Mouse (Mus musculus) spleen, postnatal 10 days (tissue): Measurements from ENCODE around the gene Pigo.

Experiments used
- DNase-seq, 2 experiments: peaks; one replicate each; pipeline ENCODE4 v3.0.0; 2021 to 2022; ENCODE audit warnings: low spot score in 2 of 2

Gene Pigo

DNA sequence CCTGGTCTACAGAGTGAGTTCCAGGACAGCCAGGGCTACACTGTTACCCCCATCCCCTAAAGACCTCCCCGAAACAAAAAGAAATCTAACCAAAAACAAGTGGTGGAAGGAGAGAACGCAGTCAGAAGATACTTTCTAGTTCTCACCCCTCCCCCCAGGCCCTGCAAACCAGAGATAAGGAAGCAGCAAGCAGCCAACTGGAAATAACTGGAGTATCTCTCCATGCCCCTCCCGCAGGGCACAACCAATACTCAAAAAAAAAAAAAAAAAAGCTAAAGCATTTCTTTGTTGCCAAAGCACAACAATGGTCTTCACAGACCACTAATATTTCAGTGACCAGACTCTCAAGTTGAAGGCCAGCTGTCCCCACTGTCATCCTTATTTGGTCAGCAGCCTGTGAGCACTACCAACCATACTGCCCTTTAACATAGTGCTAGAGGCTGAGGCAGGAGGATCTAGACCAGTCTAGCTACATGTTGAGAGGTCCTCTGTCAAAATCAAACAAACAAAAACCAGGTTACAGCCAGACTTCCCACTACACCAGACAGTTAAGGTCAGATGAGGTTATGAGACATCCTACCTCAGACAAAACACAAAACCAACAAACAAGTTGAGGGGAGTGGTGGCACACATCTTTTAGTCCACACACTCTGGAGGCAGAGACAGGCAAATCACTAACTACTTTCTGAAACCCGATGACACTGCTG lies 12.4 kb upstream of the Pigo start:
- DNase-seq: peak; percentile 71 to 93

- DNase-seq: no peak
These were observed 10.7 kb upstream of the Pigo start for GRCm38 (mm10) chr4:43036356-43036755.

DNA sequence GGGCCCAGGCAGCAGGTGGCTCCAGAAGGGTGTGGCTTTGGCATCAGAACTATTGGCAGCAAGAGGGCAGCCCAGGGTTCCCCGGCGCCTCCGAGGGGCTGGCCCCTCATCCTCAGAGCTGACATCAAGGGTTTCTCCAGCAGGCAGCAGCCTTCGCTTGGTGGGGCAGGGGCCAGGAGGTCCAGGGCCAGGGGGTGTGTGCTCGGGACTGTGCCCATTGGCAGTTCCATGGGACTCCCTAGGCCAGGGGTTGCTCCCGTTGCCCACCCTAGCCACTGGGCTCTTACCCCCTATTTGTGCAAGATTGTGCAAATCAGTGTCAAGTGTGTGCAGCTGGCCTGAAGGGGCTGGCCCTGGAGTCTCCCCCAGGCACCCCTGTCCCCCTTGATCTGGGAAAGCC lies 10.2 kb upstream of the Pigo start:
- no peak for DNase-seq

- DNase-seq: no peak
These were observed 7.9 kb upstream of the Pigo start for GRCm38 (mm10) chr4:43033481-43033880.

- DNase-seq: no peak
These were observed 6.9 kb upstream of the Pigo start for GRCm38 (mm10) chr4:43032501-43032900.

GRCm38 (mm10) chr4:43031237-43031995 lies 5.8 kb upstream of the Pigo start, which contains the start of gene Stoml2:
Gene Stoml2 (minus strand): TSS chr4:43031710.
- DNase-seq: peak; percentile 86 to 95

DNA sequence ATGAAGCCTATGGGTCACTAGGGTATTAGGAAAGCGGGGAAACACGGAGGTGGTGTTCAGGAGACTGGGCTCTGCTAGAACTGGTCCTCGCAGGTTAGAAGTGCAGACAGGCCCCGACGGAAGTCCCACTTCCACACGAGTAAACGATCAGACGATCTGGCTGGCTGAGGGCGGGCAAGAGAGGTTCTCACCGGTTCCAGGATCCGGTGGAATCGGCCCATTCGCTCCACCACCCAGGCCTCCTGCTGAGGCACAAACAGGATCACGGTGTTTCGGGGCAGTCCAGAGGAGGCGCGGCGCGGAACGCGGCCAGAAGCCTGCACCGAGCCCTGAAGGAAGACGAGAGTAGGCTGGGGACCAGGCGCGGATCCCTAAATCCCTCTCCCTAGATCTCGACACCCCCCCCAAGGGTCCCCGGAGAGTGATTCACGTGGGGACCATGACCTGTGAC lies 5.2 kb upstream of the Pigo start:
- peak in 1 of 2 experiments; percentile 63 for DNase-seq

- no peak for DNase-seq
These were observed 4.7 kb upstream of the Pigo start for GRCm38 (mm10) chr4:43030352-43030751.

DNA sequence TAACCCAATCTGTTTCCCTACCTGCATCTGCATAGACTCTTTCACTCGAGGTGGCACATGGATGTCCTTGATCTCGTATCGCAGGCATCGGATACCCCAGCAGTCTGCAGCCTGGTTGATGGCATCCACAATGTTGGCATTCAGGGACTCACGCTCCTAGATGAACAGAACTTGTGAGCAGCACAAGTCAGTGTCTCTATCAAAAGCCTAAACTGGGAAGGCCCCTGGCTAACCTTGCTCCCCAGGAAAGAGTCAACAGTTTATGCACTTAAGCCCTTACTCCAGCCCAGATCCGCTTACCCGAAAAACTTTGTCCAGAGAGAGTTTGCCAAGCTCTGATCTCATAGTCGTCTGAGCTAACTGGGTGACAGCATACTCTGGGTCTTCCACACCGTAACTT lies 4.1 kb upstream of the Pigo start:
- DNase-seq: no peak

DNA sequence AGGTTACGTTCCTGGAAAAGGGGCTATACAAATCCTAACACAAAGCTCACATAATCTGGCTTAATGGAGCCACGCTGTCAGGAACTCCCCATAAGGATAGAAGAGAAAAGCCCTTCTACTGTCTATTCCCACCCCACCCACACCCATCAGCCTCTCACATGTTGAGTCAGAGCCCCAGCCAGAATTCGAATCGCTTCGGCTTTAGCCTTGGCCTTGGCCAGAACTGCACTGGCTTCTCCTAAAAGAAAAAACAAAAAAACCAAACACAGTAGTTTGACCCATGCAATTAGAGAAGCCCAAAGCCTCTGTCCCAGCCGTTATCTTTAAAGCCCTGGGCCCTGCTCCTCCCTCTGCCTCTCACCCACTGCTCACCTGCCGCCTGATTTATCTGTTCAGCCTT lies 3.5 kb upstream of the Pigo start:
- no peak for DNase-seq

GRCm38 (mm10) chr4:43024673-43025072 lies 946 bp downstream of the Pigo start:
- no peak for DNase-seq

GRCm38 (mm10) chr4:43021341-43021740 lies 4.3 kb downstream of the Pigo start:
- DNase-seq: no peak

DNA sequence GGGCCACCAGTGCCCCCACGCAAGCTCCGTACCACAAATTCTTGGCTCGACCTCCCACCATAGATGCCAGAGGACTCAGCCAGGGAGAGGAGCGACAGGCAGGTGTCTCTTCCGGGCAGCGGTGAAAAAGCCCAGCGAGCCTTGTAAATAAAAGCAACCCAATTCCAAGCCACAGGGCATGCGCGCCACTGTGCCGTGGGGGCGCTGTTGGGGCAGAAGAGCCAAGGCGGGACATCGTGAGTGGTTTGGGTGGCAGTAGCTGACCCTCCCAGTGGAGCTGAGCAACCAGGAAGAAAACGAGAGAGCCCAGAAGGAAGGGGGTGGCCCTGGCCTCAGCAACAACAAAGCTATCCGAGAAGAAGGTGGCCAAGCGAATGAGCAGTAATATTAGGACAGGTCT lies 4.7 kb downstream of the Pigo start:
- DNase-seq: no peak

DNA sequence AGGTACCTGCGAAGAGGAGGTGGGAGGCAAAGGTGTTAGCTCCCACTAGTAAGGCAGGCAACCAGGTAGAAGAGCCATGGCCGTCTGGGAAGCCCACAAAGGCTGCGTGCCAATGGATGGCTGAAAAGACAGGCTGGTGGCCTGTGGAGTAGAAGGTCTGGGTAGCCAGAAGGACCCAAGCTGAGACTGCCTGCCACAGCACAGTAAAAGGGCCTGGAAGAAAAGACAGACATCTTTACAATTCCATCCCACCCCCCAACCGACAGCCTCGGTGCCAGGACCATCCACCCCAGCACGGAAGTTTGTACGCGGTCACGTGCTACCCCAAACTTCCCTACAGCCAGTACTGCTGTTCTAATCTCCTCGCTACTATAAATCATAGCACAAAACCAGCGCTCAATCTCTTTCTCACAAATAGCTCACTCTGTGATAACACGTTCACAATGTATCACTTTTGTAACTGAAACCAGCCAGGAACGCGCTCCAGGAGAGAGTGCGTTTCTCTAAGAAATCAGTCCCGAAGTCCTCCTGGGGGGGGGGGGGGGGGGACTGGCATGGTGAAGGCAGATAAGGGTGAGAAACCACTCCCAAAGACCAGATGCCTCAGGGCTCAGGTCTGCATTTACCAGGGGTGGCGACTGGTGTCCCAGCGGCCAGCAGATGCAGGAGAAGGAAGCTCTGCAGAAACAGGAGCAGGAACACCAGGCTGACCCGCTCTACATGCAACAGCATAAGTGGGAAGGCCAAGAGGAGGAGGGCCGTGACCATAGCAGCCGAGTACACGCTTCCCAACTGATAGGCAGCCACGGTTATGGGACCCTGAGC lies 5.8 kb downstream of the Pigo start:
- DNase-seq: no peak

- no peak for DNase-seq
These were observed 6.4 kb downstream of the Pigo start for GRCm38 (mm10) chr4:43019176-43019575.

GRCm38 (mm10) chr4:43018156-43018555 lies 7.5 kb downstream of the Pigo start:
- DNase-seq: no peak

- no peak for DNase-seq
These were observed 13.5 kb downstream of the Pigo start for GRCm38 (mm10) chr4:43012091-43012490.

GRCm38 (mm10) chr4:43010161-43011038 lies 15.2 kb downstream of the Pigo start, which contains the start of gene Fancg:
Gene Fancg (minus strand): TSS chr4:43010506.
- DNase-seq: peak; percentile 80 to 87

DNA sequence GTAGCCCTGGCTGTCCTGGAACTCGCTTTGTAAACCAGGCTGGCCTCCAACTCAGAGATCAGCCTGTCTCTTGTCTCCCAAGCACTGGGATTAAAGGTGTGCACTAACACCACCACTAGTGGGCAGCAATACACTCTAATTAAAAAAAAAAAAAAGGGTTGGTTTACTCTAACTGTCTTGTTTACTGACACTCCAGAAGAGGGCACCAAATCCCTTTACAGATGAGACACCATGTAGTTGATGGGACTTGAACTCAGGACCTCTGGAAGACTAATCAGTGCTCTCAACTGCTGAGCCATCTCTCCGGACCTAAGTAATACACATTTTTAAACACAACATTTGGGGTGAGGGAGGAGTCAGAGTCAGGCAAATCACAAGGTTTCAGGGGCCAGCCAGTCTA lies 19.9 kb downstream of the Pigo start:
- peak in 1 of 2 experiments; percentile 52 for DNase-seq

GRCm38 (mm10) chr4:43004951-43005350 lies 20.7 kb downstream of the Pigo start:
- no peak for DNase-seq

DNA sequence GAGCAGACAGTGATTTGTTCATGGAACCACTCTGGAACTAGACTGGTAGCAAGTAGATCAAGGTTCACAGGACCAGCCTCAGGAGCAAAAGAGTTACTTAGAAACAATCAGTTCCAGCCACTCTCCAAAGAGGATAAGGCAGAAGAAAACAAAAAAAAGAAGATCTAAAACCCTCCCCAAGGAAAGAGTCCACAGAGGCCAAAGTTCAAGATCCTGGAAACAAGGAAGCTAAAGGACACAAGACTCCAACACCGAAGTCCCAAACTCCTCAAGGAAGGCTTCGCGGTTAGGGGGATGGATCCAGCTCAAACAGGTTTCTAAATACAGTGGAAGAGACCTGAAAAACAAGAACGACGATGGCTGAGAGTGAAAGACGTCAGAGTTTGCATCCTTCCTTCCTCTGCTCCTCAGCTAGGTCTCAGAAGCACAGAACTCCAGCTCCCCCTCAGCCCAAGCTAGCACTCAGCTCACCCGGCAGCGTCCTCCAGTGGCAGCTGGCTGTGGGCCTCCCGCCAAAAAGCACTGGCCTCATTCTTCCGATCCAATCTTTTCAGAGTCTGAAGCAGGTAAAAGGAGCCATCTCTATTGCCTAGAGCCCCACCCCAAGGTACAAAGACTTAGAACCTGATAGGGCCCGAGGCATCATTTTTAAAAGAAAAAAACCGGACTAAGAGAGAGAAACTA lies 22.7 kb downstream of the Pigo start:
- no peak for DNase-seq
